8 mouse cellular contexts compared by ENCODE assay signal in the genomic region with DNA sequence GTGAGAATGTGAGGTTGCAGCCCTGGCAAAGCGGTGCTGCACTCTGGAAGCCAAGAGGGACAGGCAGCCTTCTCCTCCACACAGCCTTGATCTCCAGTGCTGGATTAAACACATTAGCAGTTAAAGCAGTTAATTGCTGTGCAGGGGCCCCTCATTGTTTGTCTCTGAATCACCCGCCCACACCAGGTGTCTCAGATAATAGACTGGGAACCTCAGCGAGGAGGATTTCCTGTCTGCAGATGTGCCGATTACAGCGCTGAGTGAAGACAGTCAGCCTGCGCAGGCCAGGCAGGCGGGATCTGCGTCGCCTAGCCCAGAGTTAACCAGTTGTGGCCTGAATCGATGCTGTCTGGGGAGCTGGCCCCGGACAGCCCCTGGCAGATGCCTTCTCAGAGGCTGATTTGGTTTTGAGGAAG. TPM values are rescaled to one million over a fixed set of nuclear protein-coding genes. Genes with fewer than 3 reads are reported as not detected.
DNase-seq lines count a peak whose midpoint lies in the region; ATAC-seq and TF ChIP-seq lines count a peak whose summit lies in the region.

No protein-coding gene starts in this region.

- in situ Hi-C loops in CH12.LX (cut with MboI; ENCODE audit: low pct_ligation_motif_present, low pct_unique_long_range_greater_than_20kb, low sequenced_read_pairs): no loop called here

- H3K27me3 ChIP-seq in CH12.LX (replicated peaks): no peaks in the 10 kb centered on the region
- H3K27me3 ChIP-seq in embryonic facial prominence, embryonic 13.5 days: peaks cover 9% of the 10 kb centered on the region; the same call in 1 of the 2 replicates
- no peaks in the 10 kb centered on the region for H3K27me3 ChIP-seq in liver, embryonic 15.5 days
- H3K27me3 ChIP-seq in neural tube, embryonic 12.5 days (replicated peaks): peaks cover 7% of the 10 kb centered on the region; the same call in 1 of the 2 replicates

- no peak for TF ChIP-seq CTCF in CH12.LX (conservative IDR thresholded peaks at IDR 0.05 in 1 of 2, IDR thresholded peaks at IDR 0.05 in 1 of 2; ENCODE audit: low read depth in 2 of 2, low read length in 2 of 2)

- H3K79me2 ChIP-seq in CH12.LX (replicated peaks; ENCODE audit: control insufficient read depth, extremely low read depth, insufficient read depth, poor library complexity, severe bottlenecking): no peaks in the 10 kb centered on the region

- H3K36me3 ChIP-seq in CH12.LX (replicated peaks in 1 of 2; ENCODE audit: control insufficient read depth in 1 of 2, insufficient read depth in 1 of 2, low read length in 1 of 2): peaks cover 28 to 80% of the 10 kb centered on the region in 2 experiments
- peaks cover 9% of the 10 kb centered on the region; the same call in 1 of the 2 replicates for H3K36me3 ChIP-seq in embryonic facial prominence, embryonic 13.5 days
- H3K36me3 ChIP-seq in liver, embryonic 15.5 days (replicated peaks): peaks cover 100% of the 10 kb centered on the region
- H3K36me3 ChIP-seq in neural tube, embryonic 12.5 days: no peaks in the 10 kb centered on the region

- DNase-seq in 3T3-L1 (ENCODE audit: low read depth, low spot score): peak; percentile 70
- DNase-seq in CH12.LX (ENCODE audit: extremely low read depth): peak; percentile 91
- DNase-seq in heart, postnatal 4 days: peak; percentile 46
- no peak for DNase-seq in layer of hippocampus, postnatal 36 days
- no peak for DNase-seq in ovary, postnatal 14 days (ENCODE audit: low spot score)

- no peak; the same call in none of the 2 replicates for TF ChIP-seq RAD21 in CH12.LX (IDR thresholded peaks at IDR 0.05; ENCODE audit: low read depth, low read length)

- dilution Hi-C loops in CH12.LX (cut with MboI; ENCODE audit: extremely low pct_ligation_motif_present, extremely low pct_unique_long_range_greater_than_20kb, low sequenced_read_pairs): no loop called here

- no peak overlapping the region for H3K4me3 ChIP-seq in CH12.LX (replicated peaks in 1 of 3; ENCODE audit: low read depth in 2 of 3, low read length in 2 of 3, poor library complexity in 1 of 3)
- peak overlapping the region; percentile 5; the same call in 1 of the 2 replicates for H3K4me3 ChIP-seq in embryonic facial prominence, embryonic 13.5 days
- no peak overlapping the region for H3K4me3 ChIP-seq in liver, embryonic 15.5 days (replicated peaks)
- no peak overlapping the region for H3K4me3 ChIP-seq in neural tube, embryonic 12.5 days

- no peaks in the 10 kb centered on the region for H3K9me3 ChIP-seq in CH12.LX (replicated peaks; ENCODE audit: low read length)
- H3K9me3 ChIP-seq in embryonic facial prominence, embryonic 13.5 days: no peaks in the 10 kb centered on the region
- H3K9me3 ChIP-seq in liver, embryonic 15.5 days (replicated peaks): no peaks in the 10 kb centered on the region
- H3K9me3 ChIP-seq in neural tube, embryonic 12.5 days: no peaks in the 10 kb centered on the region

- WGBS in embryonic facial prominence, embryonic 13.5 days: 2% methylated on average over 11 of the region's 11 CpGs
- WGBS in liver, embryonic 15.5 days (ENCODE audit: insufficient replicate concordance): 4% methylated on average over 11 of the region's 11 CpGs
- 1% methylated on average over 11 of the region's 11 CpGs for WGBS in neural tube, embryonic 12.5 days

- no peak overlapping the region; the same call in 1 of the 2 replicates for H3K4me2 ChIP-seq in CH12.LX (ENCODE audit: insufficient read depth, low read depth, poor library complexity, severe bottlenecking)
- H3K4me2 ChIP-seq in embryonic facial prominence, embryonic 13.5 days: peak overlapping the region; percentile 44
- peak overlapping the region; percentile 24 for H3K4me2 ChIP-seq in liver, embryonic 15.5 days
- H3K4me2 ChIP-seq in neural tube, embryonic 12.5 days (replicated peaks): peak overlapping the region; percentile 44

- H3K27ac ChIP-seq in CH12.LX (ENCODE audit: insufficient read depth, low read depth): no peak overlapping the region
- peak overlapping the region; percentile 62; the same call in 1 of the 2 replicates for H3K27ac ChIP-seq in embryonic facial prominence, embryonic 13.5 days
- H3K27ac ChIP-seq in liver, embryonic 15.5 days (replicated peaks): 0 out of 2 replicates have a peak overlapping the region, but pooled peaks have one; percentile 15
- H3K27ac ChIP-seq in neural tube, embryonic 12.5 days: no peak overlapping the region

- TF ChIP-seq POLR2A in CH12.LX (IDR thresholded peaks at IDR 0.05; ENCODE audit: low read depth, low read length): no peak

- H3K9ac ChIP-seq in CH12.LX (ENCODE audit: insufficient read depth, low read depth): no peak overlapping the region
- peak overlapping the region; percentile 32 for H3K9ac ChIP-seq in embryonic facial prominence, embryonic 13.5 days
- H3K9ac ChIP-seq in liver, embryonic 15.5 days: no peak overlapping the region
- peak overlapping the region; percentile 33; the same call in 1 of the 2 replicates for H3K9ac ChIP-seq in neural tube, embryonic 12.5 days

- 0 out of 2 replicates have a peak, but pooled peaks have one; percentile 55 for TF ChIP-seq EP300 in CH12.LX (IDR thresholded peaks at IDR 0.05; ENCODE audit: low read length)

- peaks cover 12 to 47% of the 10 kb centered on the region in 2 experiments for H3K4me1 ChIP-seq in CH12.LX (ENCODE audit: control insufficient read depth in 1 of 2, insufficient read depth in 2 of 2)
- H3K4me1 ChIP-seq in embryonic facial prominence, embryonic 13.5 days: peaks cover 41% of the 10 kb centered on the region
- H3K4me1 ChIP-seq in liver, embryonic 15.5 days (replicated peaks): peaks cover 33% of the 10 kb centered on the region
- peaks cover 16% of the 10 kb centered on the region for H3K4me1 ChIP-seq in neural tube, embryonic 12.5 days

- ATAC-seq in embryonic facial prominence, embryonic 13.5 days (ENCODE audit: insufficient number of reproducible peaks, insufficient read depth, low FRiP score, low TSS enrichment, low read depth): peak; percentile 53
- ATAC-seq in liver, embryonic 15.5 days (ENCODE audit: insufficient read depth): peak; percentile 61
- ATAC-seq in neural tube, embryonic 12.5 days (ENCODE audit: low FRiP score, low read depth): peak; percentile 85

TF ChIP-seq in CH12.LX, 34 proteins besides CTCF, POLR2A, EP300 and RAD21 (continues in another document):
- TF ChIP-seq GABPA (IDR thresholded peaks at IDR 0.05; ENCODE audit: insufficient replicate concordance, low read depth, low read length) (no peak), ELF1 (IDR thresholded peaks at IDR 0.05; ENCODE audit: low read depth, low read length) (peak; percentile 37; the same call in 1 of the 2 replicates), CHD2 (IDR thresholded peaks at IDR 0.05; ENCODE audit: low read length) (no peak), NELFE (IDR thresholded peaks at IDR 0.05; ENCODE audit: low read depth, low read length) (0 out of 2 replicates have a peak, but pooled peaks have one; percentile 24), E2F4 (IDR thresholded peaks at IDR 0.05; ENCODE audit: insufficient replicate concordance, low read depth, low read length) (no peak), PAX5 (IDR thresholded peaks at IDR 0.05; ENCODE audit: low read length) (no peak), ETS1 (conservative IDR thresholded peaks at IDR 0.05; ENCODE audit: low read depth, low read length) (peak; percentile 54), USF1 (IDR thresholded peaks at IDR 0.05; ENCODE audit: low read depth, low read length) (no peak), UBTF (IDR thresholded peaks at IDR 0.05; ENCODE audit: low read depth, low read length) (no peak), RCOR1 (conservative IDR thresholded peaks at IDR 0.05; ENCODE audit: low read depth, low read length) (0 out of 2 replicates have a peak, but pooled peaks have one; percentile 40)

RNA-seq across cellular contexts. Expression of a gene that starts 33.3 kb away (rescaled TPM):
- total RNA-seq in CH12.LX (2012; rRNA removed) (81.3 and 84.8 TPM in 2 replicates), CH12.LX (2014; rRNA removed) (91.6 and 98.9 TPM in 2 replicates)
- polyA plus RNA-seq in CH12.LX (2012; ENCODE audit: insufficient read length, low read depth): 69.7 and 74.0 TPM in 2 replicates
- 73.9 and 78.8 TPM in 2 replicates for polyA plus RNA-seq in embryonic facial prominence, embryonic 13.5 days (2015; fragmentation: Nextera tagmentation; extraction: Ambion mirVana)
- 100 to 1,000 TPM; 116 to 122 TPM for total RNA-seq in heart, postnatal 4 days (2021)
- polyA plus RNA-seq in liver, embryonic 15.5 days (2015; fragmentation: Nextera tagmentation; extraction: Ambion mirVana): 87.6 and 94.1 TPM in 2 replicates
- polyA plus RNA-seq in neural tube, embryonic 12.5 days (2016; fragmentation: Nextera tagmentation; extraction: Ambion mirVana): 68.6 and 70.9 TPM in 2 replicates
- total RNA-seq in layer of hippocampus, postnatal 36 days (2021): 10 to 100 TPM; 66.3 to 68.1 TPM

RNA-seq across cellular contexts. Expression of a gene that starts 33.8 kb away (rescaled TPM):
- total RNA-seq in CH12.LX (2012; rRNA removed) (19.4 and 22.0 TPM in 2 replicates), CH12.LX (2014; rRNA removed) (14.6 and 15.1 TPM in 2 replicates)
- polyA plus RNA-seq in CH12.LX (2012; ENCODE audit: insufficient read length, low read depth): 24.1 and 32.2 TPM in 2 replicates
- 14.9 and 17.7 TPM in 2 replicates for polyA plus RNA-seq in embryonic facial prominence, embryonic 13.5 days (2015; fragmentation: Nextera tagmentation; extraction: Ambion mirVana)
- total RNA-seq in heart, postnatal 4 days (2021): 10 to 100 TPM; 26.7 to 29.0 TPM
- 101 and 114 TPM in 2 replicates for polyA plus RNA-seq in liver, embryonic 15.5 days (2015; fragmentation: Nextera tagmentation; extraction: Ambion mirVana)
- polyA plus RNA-seq in neural tube, embryonic 12.5 days (2016; fragmentation: Nextera tagmentation; extraction: Ambion mirVana): 20.5 and 24.8 TPM in 2 replicates
- total RNA-seq in layer of hippocampus, postnatal 36 days (2021): 10 to 100 TPM; 19.6 to 21.7 TPM

RNA-seq across cellular contexts. Expression of a gene that starts 38.5 kb away (rescaled TPM):
- total RNA-seq in CH12.LX (2012; rRNA removed) (21.5 and 22.3 TPM in 2 replicates), CH12.LX (2014; rRNA removed) (15.9 and 16.8 TPM in 2 replicates)
- 25.5 and 26.9 TPM in 2 replicates for polyA plus RNA-seq in CH12.LX (2012; ENCODE audit: insufficient read length, low read depth)
- 19.7 and 20.3 TPM in 2 replicates for polyA plus RNA-seq in embryonic facial prominence, embryonic 13.5 days (2015; fragmentation: Nextera tagmentation; extraction: Ambion mirVana)
- total RNA-seq in heart, postnatal 4 days (2021): 1 to 10 TPM; 6.3 to 7.9 TPM
- polyA plus RNA-seq in liver, embryonic 15.5 days (2015; fragmentation: Nextera tagmentation; extraction: Ambion mirVana): 7.5 and 8.3 TPM in 2 replicates
- polyA plus RNA-seq in neural tube, embryonic 12.5 days (2016; fragmentation: Nextera tagmentation; extraction: Ambion mirVana): 11.2 and 12.9 TPM in 2 replicates
- 1 to 10 TPM; 6.6 to 6.9 TPM for total RNA-seq in layer of hippocampus, postnatal 36 days (2021)

RNA-seq across cellular contexts. Expression of a gene that starts 38.7 kb away (rescaled TPM):
- total RNA-seq in CH12.LX (2012; rRNA removed) (9.8 and 11.0 TPM in 2 replicates), CH12.LX (2014; rRNA removed) (2.1 and 4.8 TPM in 2 replicates)
- polyA plus RNA-seq in CH12.LX (2012; ENCODE audit: insufficient read length, low read depth): 12.3 and 21.1 TPM in 2 replicates
- 5.4 and 5.5 TPM in 2 replicates for polyA plus RNA-seq in embryonic facial prominence, embryonic 13.5 days (2015; fragmentation: Nextera tagmentation; extraction: Ambion mirVana)
- 1 to 10 TPM; 5.5 to 5.6 TPM for total RNA-seq in heart, postnatal 4 days (2021)
- polyA plus RNA-seq in liver, embryonic 15.5 days (2015; fragmentation: Nextera tagmentation; extraction: Ambion mirVana): 0.70 and 0.84 TPM in 2 replicates
- polyA plus RNA-seq in neural tube, embryonic 12.5 days (2016; fragmentation: Nextera tagmentation; extraction: Ambion mirVana): 1.7 and 2.2 TPM in 2 replicates
- total RNA-seq in layer of hippocampus, postnatal 36 days (2021): 10 to 100 TPM; 10.0 to 11.5 TPM

Comparison
In these comparisons a context has a peak if more than half of its experiments do, and no peak if none do; other contexts are left out.
1. DNase-seq: peak in 3T3-L1 (single experiment), CH12.LX (single experiment) and heart, postnatal 4 days (single experiment); none in layer of hippocampus, postnatal 36 days (0 of 2) and ovary, postnatal 14 days (single experiment).
2. H3K27ac ChIP-seq: peak in embryonic facial prominence, embryonic 13.5 days (single experiment) and liver, embryonic 15.5 days (single experiment); none in CH12.LX (single experiment) and neural tube, embryonic 12.5 days (single experiment).
3. H3K9ac ChIP-seq: peak in embryonic facial prominence, embryonic 13.5 days (single experiment) and neural tube, embryonic 12.5 days (single experiment); none in CH12.LX (single experiment) and liver, embryonic 15.5 days (single experiment).
4. Peak in every context shown above with its lines, with median percentiles within 50 percentile points of each other: ATAC-seq.